Mouse (Mus musculus) midbrain, embryonic 16.5 days (tissue): Measurements from ENCODE around the gene Srgn. TPM values are rescaled to one million over a fixed set of nuclear protein-coding genes. Genes with fewer than 3 reads are reported as not detected.
"Not testable (repeated sequence)": the region's sequence is repeated elsewhere in the genome, so short reads cannot be mapped to it uniquely, and the experiment has no call there.

Experiments used
- ATAC-seq: fragments of 200-750 bp; cut with Nextera tagmentation; 2 replicates; pipeline ENCODE4 v1.8.0; 2017; ENCODE audit warnings: moderate TSS enrichment
- H3K27ac ChIP-seq: fragments of 300-500 bp; sonication (generic); 2 replicates; pipeline ENCODE4 v1.5.1; 2014; ENCODE audit warnings: mild to moderate bottlenecking, low read length, mixed read lengths
- H3K27me3 ChIP-seq: fragments of 300-500 bp; sonication (generic); 2 replicates; pipeline ENCODE4 v1.6.1; 2014; ENCODE audit warnings: low read depth, low read length, mixed read lengths; ENCODE audit not compliant: control insufficient read depth, insufficient read depth
- H3K36me3 ChIP-seq: fragments of 300-500 bp; sonication (generic); 2 replicates; pipeline ENCODE4 v1.6.1; 2014; ENCODE audit warnings: mild to moderate bottlenecking, low read length, moderate library complexity, mixed read lengths; ENCODE audit not compliant: control insufficient read depth, insufficient read depth
- H3K4me1 ChIP-seq: fragments of 300-500 bp; sonication (generic); 2 replicates; pipeline ENCODE4 v1.6.1; 2014; ENCODE audit warnings: mild to moderate bottlenecking, low read length, mixed read lengths; ENCODE audit not compliant: control insufficient read depth, insufficient read depth
- H3K4me2 ChIP-seq: fragments of 300-500 bp; sonication (generic); 2 replicates; pipeline ENCODE4 v1.6.1; 2014; ENCODE audit warnings: mild to moderate bottlenecking, low read length, mixed read lengths
- H3K4me3 ChIP-seq: fragments of 300-500 bp; sonication (generic); 2 replicates; pipeline ENCODE4 v1.5.1; 2014; ENCODE audit warnings: low read depth, mild to moderate bottlenecking, low read length, moderate library complexity, mixed read lengths
- H3K9ac ChIP-seq: fragments of 300-500 bp; sonication (generic); 2 replicates; pipeline ENCODE4 v1.6.1; 2014; ENCODE audit warnings: low read depth, low read length, mixed read lengths
- H3K9me3 ChIP-seq: fragments of 300-500 bp; sonication (generic); replicated peaks from 2 replicates; pipeline ENCODE4 v1.6.1; 2014; ENCODE audit warnings: mild to moderate bottlenecking, low read length, mixed read lengths; ENCODE audit not compliant: control insufficient read depth, poor library complexity, severe bottlenecking
- WGBS: fragments of 180-500 bp; shearing (Covaris S2); extraction: QIAGEN DNeasy Blood & Tissue Kit; methylation state at CpG from one replicate; pipeline ENCODE4 v1.1.7; 2014; 5-methylcytosine and 5-hydroxymethylcytosine counted together
- polyA plus RNA-seq: library from polyadenylated mRNA; unstranded; fragments of >200 nt; fragmentation: Nextera tagmentation; extraction: Ambion mirVana; gene quantifications from 2 replicates; pipeline ENCODE4 v1.2.1, GENCODE M21; 2015

The Srgn gene
- polyA plus RNA-seq, 1 experiment from 2014 or later, result 9.4 TPM

DNA sequence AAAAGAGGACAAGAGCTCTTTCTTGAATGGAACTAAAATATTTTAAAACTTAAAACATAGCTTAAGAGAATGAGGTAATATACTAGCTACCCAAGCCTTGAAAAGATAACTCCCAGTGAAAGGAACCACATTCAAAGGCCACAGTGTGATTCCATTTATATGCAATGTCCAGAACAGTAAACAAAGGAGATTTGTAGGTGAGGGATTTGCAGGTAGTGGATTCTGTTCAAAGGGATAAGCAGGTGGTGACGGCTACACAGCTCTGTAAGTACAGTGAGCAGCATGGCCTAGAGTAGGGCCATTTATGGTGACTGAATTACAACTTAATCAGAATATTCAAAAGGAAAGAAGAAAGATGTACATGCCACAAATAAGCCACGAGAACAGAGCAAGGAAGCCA, 50.3 kb downstream of the Srgn start:
- Histone ChIP-seq H3K27me3 (no peaks in the 10 kb centered on the region), H3K4me1 (no peaks in the 10 kb centered on the region; the same call in 1 of the 2 replicates), H3K4me2 (no peak overlapping the region), H3K36me3 (no peaks in the 10 kb centered on the region; the same call in 1 of the 2 replicates), H3K9ac (no peak overlapping the region), H3K9me3 (no peaks in the 10 kb centered on the region), H3K27ac (no peak overlapping the region), H3K4me3 (no peak overlapping the region)
- WGBS, result 63% methylated on average over 2 of the region's 2 CpGs
- no peak for ATAC-seq

DNA sequence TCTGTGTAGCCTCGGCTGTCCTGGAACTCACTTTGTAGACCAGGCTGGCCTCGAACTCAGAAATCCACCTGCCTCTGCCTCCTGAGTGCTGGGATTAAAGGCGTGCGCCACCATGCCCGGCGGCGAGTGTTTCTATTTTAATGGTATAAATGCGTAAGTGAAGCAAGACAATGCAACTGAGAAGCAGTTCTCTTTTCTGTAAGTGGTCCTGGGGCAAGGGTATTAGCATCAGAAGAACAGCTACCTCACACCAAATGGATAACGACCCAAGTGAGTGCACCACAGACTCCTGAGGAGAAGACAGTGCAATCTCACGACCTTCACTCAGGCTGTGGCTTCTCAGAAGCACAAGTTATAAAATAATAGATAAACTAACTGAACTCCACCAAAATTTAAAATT, 52.3 kb downstream of the Srgn start:
- no peak overlapping the region for H3K9ac ChIP-seq
- no peak overlapping the region for H3K4me3 ChIP-seq
- H3K9me3 ChIP-seq, result no peaks in the 10 kb centered on the region
- no peak overlapping the region for H3K4me2 ChIP-seq
- H3K4me1 ChIP-seq, result no peaks in the 10 kb centered on the region; the same call in 1 of the 2 replicates
- ATAC-seq, result no peak
- no peak overlapping the region for H3K27ac ChIP-seq
- WGBS, result 95% methylated on average over 10 of the region's 10 CpGs
- H3K36me3 ChIP-seq, result no peaks in the 10 kb centered on the region; the same call in 1 of the 2 replicates
- H3K27me3 ChIP-seq, result no peaks in the 10 kb centered on the region

DNA sequence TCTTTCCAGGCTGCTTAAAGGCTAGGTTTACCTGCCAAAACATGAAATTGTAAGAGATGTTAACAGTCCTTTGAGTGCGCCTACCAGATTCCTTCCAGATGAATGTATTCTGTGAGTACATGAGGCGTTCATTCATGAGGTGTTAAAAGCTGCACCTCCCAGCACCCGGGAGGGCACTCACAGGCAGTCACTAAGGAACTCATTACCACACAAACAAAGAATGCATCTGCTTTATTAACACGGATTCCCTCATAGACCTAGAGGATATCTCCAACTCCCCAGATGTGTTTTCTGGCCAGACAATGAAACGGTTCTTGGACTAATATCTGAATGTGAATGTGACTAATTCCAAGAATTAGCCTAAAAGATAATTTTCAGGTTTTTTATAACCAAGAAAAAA, 56.1 kb downstream of the Srgn start:
- Histone ChIP-seq H3K36me3 (peaks cover 4% of the 10 kb centered on the region; the same call in 1 of the 2 replicates), H3K27ac (no peak overlapping the region), H3K9me3 (no peaks in the 10 kb centered on the region), H3K4me2 (no peak overlapping the region), H3K4me1 (no peaks in the 10 kb centered on the region; the same call in 1 of the 2 replicates), H3K27me3 (no peaks in the 10 kb centered on the region), H3K9ac (no peak overlapping the region), H3K4me3 (no peak overlapping the region)
- WGBS, result 46% methylated on average over 5 of the region's 5 CpGs
- ATAC-seq, result no peak

DNA sequence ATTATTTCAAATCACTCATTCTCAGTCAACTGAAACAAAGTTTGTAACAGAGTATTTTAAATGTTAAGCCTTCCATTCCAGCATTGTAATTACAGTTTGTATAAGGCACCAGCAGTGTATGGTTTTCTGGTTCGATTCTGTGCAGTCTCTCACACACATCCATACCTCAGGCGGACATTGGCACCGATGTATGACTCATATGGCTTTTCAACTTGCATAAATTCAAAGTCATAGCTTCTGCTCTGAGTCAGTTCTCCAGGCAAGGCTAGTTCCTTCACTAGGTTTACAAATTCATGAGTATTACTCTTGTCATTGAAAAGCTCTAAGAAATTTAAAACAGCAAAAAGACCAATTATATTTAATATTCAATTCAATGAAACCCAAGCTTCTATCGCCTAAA, 57.5 kb downstream of the Srgn start:
- WGBS, result 96% methylated on average over 4 of the region's 4 CpGs
- H3K27ac ChIP-seq, result no peak overlapping the region
- no peaks in the 10 kb centered on the region for H3K27me3 ChIP-seq
- H3K36me3 ChIP-seq, result peaks cover 4% of the 10 kb centered on the region; the same call in 1 of the 2 replicates
- H3K9me3 ChIP-seq, result no peaks in the 10 kb centered on the region
- no peak overlapping the region for H3K4me3 ChIP-seq
- no peaks in the 10 kb centered on the region; the same call in 1 of the 2 replicates for H3K4me1 ChIP-seq
- H3K4me2 ChIP-seq, result no peak overlapping the region
- H3K9ac ChIP-seq, result no peak overlapping the region
- no peak for ATAC-seq

DNA sequence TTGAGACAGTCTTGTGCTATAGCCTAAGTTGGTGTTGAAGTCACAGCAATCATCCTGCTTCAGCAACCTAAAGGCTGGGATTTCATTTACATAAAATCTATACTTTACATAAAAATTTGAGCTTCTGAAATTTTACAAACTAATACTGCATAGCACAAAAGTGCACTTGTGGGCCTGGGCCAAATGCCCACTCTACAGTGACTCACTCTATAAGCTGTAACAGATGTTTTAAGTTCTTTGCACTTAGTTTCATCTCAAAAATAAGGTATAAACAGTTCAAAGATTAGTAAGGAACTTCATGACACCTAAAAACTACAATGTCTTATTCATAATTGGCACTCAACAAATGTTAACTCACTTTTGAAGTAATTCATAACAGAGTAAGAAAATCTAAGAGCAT, 65.9 kb downstream of the Srgn start:
- no peak overlapping the region for H3K4me3 ChIP-seq
- no peak overlapping the region for H3K9ac ChIP-seq
- no peaks in the 10 kb centered on the region for H3K27me3 ChIP-seq
- H3K36me3 ChIP-seq, result peaks cover 19% of the 10 kb centered on the region; the same call in 1 of the 2 replicates
- H3K4me2 ChIP-seq, result no peak overlapping the region
- H3K4me1 ChIP-seq, result no peaks in the 10 kb centered on the region
- no peak for ATAC-seq
- H3K9me3 ChIP-seq, result no peaks in the 10 kb centered on the region
- no peak overlapping the region for H3K27ac ChIP-seq

DNA sequence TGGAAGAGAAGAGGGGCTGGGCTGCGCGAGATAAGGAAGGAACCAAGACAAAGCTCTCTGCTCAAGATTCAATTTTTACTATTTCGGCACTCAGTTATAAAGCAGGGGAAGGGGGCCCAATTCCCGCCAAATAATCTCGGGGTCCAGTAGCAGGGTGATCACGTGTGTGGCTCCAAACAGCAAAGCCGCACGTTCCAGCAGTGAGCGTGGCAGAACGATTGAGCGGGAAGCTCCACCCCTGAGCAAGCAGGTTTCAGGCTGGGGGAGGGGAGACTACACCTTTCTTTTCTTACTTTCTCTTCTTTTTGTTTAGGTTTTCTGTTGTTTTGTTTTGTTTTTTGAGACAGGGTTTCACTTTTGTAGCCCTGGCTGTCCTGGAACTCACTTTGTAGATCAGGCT, 75.2 kb downstream of the Srgn start:
- not testable (repeated sequence) for H3K9ac ChIP-seq, ATAC-seq, H3K27ac ChIP-seq, H3K4me3 ChIP-seq, H3K9me3 ChIP-seq, H3K27me3 ChIP-seq, H3K4me2 ChIP-seq
- WGBS, result 79% methylated on average over 11 of the region's 11 CpGs
- Histone ChIP-seq H3K36me3 (peaks cover 12% of the 10 kb centered on the region; the same call in 1 of the 2 replicates), H3K4me1 (peaks cover 15% of the 10 kb centered on the region)

DNA sequence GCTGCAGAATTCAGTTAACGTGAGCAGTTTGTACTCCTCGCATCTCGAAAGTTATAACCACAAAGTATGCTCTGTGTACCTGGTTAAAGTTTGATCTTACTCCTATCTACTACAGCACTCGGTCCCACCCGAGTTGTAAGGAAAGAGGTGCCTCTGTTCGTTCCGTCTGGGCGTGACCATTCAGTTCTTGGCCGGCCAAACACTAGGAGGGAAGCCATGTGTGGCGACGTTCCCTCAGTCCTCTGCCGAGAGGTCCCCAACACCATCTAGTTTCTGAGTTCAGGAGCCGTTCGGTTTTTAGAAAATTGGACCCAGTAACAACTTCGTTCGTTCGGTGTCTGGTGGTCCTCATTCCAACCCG, 77.0 kb downstream of the Srgn start:
- Histone ChIP-seq H3K27me3 (no peaks in the 10 kb centered on the region), H3K9ac (peak overlapping the region; percentile 92), H3K36me3 (peaks cover 13% of the 10 kb centered on the region), H3K4me2 (peak overlapping the region; percentile 81), H3K4me1 (peaks cover 15% of the 10 kb centered on the region), H3K4me3 (peak overlapping the region; percentile 68), H3K9me3 (no peaks in the 10 kb centered on the region), H3K27ac (peak overlapping the region; percentile 95)
- 38% methylated on average over 18 of the region's 18 CpGs for WGBS
- no peak for ATAC-seq

DNA sequence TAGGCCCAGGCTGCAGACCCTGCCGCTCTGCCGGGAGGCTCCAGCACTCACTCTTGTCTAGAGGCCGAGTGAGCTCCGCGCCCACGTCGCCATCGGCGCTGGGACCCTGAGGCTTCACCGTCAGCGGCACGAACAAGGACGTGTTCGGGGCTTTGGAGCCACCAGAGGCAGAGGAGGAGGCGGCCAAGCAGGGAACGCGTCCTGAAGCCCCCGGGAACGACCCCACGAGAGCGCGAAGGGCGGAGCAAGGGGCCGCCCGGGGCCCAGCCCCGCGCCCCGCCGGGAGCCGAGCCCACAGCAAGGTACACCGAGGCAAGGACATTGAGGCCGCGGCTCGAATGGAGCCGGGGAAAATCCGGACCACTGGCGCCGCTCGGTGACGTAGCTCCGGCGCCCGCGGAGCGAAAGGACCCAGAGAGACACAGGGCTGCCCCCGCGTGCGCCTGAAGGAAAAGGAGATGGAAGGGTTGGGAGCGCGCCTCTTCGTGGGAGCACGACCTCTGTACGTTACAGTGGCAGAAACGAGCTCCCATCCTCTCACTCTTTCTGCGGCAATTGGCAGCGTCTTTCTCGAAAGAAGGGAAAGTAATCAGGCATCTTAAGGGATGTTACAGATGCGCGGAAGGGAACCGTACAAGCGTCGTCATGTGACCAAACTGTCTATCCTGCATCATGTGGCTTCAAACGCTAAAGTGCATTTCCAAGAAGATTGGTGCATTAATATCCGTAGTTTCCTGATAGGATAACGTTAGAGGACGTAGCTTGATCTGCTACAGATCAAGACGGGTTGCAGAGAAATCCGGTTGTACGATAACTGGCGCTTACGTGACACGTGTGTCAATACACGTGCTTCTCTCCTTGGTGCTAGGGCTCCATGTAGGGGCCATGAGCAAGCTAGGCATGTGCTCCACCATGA, 77.6 kb downstream of the Srgn start, which contains the start of the genes 4930507D05Rik and Supv3l1:
TSS of gene 4930507D05Rik (plus strand) at position 126 of the 916 bp plus-strand sequence.
TSS of gene Supv3l1 (minus strand) at position 375 of the 916 bp plus-strand sequence.
- peak within 1 kb of the TSS; percentile 95 for H3K27ac ChIP-seq
- peak within 1 kb of the TSS; percentile 92 for H3K9ac ChIP-seq
- H3K4me1 ChIP-seq, result peaks cover 15% of the 10 kb centered on the region
- peak within 1 kb of the TSS; percentile 68 for H3K4me3 ChIP-seq
- peak; percentile 96 for ATAC-seq
- no peaks in the 10 kb centered on the region for H3K9me3 ChIP-seq
- peaks cover 14% of the 10 kb centered on the region for H3K36me3 ChIP-seq
- under 1% methylated on average over 71 of the region's 73 CpGs for WGBS
- H3K27me3 ChIP-seq, result no peaks in the 10 kb centered on the region
- peak within 1 kb of the TSS; percentile 81 for H3K4me2 ChIP-seq
